Mouse (Mus musculus) stomach, embryonic 16.5 days (tissue): ENCODE data around the gene Ephb2. TPM values are rescaled to one million over a fixed set of nuclear protein-coding genes. Genes with fewer than 3 reads are reported as not detected.

Source experiments
- ATAC-seq: fragments of 200-750 bp; cut with Nextera tagmentation; 2 replicates; pipeline ENCODE4 v1.8.0; 2017; ENCODE audit warnings: moderate number of reproducible peaks, moderate TSS enrichment; ENCODE audit not compliant: insufficient read depth, low FRiP score
- H3K27ac ChIP-seq: fragments of 300-500 bp; sonication (generic); 2 replicates; pipeline ENCODE4 v1.5.1; 2014; ENCODE audit warnings: low read length
- H3K27me3 ChIP-seq: fragments of 300-500 bp; sonication (generic); 2 replicates; pipeline ENCODE4 v1.6.1; 2014; ENCODE audit warnings: low read length, control low read depth, mixed read lengths; ENCODE audit not compliant: control insufficient read depth, insufficient read depth
- H3K36me3 ChIP-seq: fragments of 300-500 bp; sonication (generic); 2 replicates; pipeline ENCODE4 v1.6.1; 2014; ENCODE audit warnings: low read length; ENCODE audit not compliant: control insufficient read depth, insufficient read depth
- H3K4me1 ChIP-seq: fragments of 300-500 bp; sonication (generic); 2 replicates; pipeline ENCODE4 v1.6.1; 2014; ENCODE audit warnings: low read length, control low read depth, mixed read lengths; ENCODE audit not compliant: control insufficient read depth, insufficient read depth
- H3K4me2 ChIP-seq: fragments of 300-500 bp; sonication (generic); 2 replicates; pipeline ENCODE4 v1.6.1; 2014; ENCODE audit warnings: low read depth, low read length, mixed read lengths
- H3K4me3 ChIP-seq: fragments of 300-500 bp; sonication (generic); replicated peaks from 2 replicates; pipeline ENCODE4 v1.5.1; 2014; ENCODE audit warnings: mild to moderate bottlenecking, low read length
- H3K9ac ChIP-seq: fragments of 300-500 bp; sonication (generic); 2 replicates; pipeline ENCODE4 v1.6.1; 2014; ENCODE audit warnings: low read length
- H3K9me3 ChIP-seq: fragments of 300-500 bp; sonication (generic); replicated peaks from 2 replicates; pipeline ENCODE4 v1.6.1; 2016; ENCODE audit warnings: low read length, control low read depth; ENCODE audit not compliant: control insufficient read depth
- WGBS: fragments of 180-500 bp; shearing (Covaris S2); extraction: QIAGEN DNeasy Blood & Tissue Kit; methylation state at CpG from one replicate; pipeline ENCODE4 v1.1.7; 2014; 5-methylcytosine and 5-hydroxymethylcytosine counted together
- polyA plus RNA-seq: library from polyadenylated mRNA; unstranded; fragments of >200 nt; fragmentation: Nextera tagmentation; extraction: Ambion mirVana; gene quantifications from 2 replicates; pipeline ENCODE4 v1.2.1, GENCODE M21; 2015

The Ephb2 gene
- polyA plus RNA-seq, 1 experiment from 2014 or later = 3.8 TPM

DNA sequence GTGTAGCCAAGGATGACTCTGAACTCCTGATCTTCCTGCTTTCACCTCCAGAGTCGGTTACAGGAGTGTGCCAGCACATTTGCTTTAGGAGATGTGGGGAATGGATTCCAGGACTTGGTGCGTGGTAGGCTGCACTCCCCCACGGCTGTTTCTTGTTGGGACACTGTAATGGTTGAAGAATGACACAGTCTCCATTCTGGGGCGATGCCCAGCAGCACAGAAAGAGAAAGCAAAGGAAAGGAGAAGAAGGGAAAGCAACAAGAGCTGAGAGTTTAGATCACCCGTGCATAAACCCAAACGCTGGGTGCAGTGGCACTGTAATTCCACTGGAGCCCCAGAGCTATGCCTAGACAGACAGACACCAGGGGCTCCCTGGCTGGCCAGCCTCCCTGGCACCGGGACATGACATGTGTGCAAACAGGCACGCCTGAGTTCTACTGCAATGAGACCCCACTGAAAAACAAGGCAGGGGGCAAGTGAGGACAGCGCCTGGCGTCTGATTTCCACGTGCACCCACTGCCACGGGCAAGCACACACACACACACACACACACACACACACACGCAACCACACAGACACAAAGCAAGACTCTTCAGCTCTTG is 104.7 kb downstream of the Ephb2 start:
- Histone ChIP-seq H3K9ac (no peak overlapping the region), H3K4me1 (peaks cover 46% of the 10 kb centered on the region)

DNA sequence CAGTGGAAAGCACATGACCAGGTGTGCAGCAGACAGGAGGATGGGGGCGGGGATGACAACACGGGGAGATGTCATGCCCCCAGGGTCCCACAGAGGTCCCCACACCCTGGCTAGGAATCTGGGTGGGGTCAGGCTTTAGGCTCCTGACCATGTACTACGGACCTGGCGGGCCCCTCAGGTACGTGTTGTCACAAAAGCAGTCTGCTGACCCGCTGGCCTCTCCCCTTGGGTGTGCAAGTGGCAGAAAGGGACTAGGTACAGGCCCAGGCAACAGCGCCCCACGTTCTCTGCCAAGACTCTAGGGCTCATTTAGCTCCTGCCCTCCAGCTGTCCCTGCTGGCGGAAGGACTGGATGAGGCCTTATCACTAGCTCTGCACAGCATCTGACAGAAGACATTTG is 105.3 kb downstream of the Ephb2 start:
- no peaks in the 10 kb centered on the region for H3K9me3 ChIP-seq
- H3K9ac ChIP-seq = no peak overlapping the region; the same call in 1 of the 2 replicates
- no peaks in the 10 kb centered on the region for H3K27me3 ChIP-seq
- H3K4me3 ChIP-seq = no peak overlapping the region
- peak overlapping the region; percentile 67; the same call in 1 of the 2 replicates for H3K27ac ChIP-seq
- 64% methylated on average over 9 of the region's 9 CpGs for WGBS
- peak; percentile 51; the same call in 1 of the 2 replicates for ATAC-seq
- no peak overlapping the region for H3K4me2 ChIP-seq
- peaks cover 43% of the 10 kb centered on the region for H3K4me1 ChIP-seq
- H3K36me3 ChIP-seq = no peaks in the 10 kb centered on the region

More for the DNA sequence above, 104.7 kb downstream of the Ephb2 start:
- Histone ChIP-seq H3K4me3 (no peak overlapping the region), H3K9me3 (no peaks in the 10 kb centered on the region), H3K36me3 (no peaks in the 10 kb centered on the region), H3K27ac (peak overlapping the region; percentile 67), H3K27me3 (no peaks in the 10 kb centered on the region), H3K4me2 (no peak overlapping the region)
- WGBS = 59% methylated on average over 13 of the region's 13 CpGs
- ATAC-seq = no peak

DNA sequence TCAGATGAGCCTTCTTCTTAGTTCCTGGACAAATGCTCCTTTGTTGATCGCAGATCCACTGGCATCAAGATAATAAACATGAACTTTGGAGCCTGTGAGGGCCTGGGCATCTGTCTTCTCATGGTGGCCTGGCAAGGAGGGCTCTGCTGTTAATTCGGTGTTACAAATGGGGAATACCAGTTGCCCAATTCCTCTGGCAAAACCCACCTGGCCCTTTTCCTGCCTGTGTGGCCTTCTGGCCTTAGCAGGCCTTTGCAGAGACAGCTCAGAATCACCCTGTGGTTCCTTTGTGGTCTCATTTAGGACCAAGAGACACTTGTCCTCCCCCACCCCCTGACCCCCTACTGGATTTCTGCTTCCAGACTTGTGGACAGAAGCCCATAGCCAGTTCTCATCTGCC is 106.2 kb downstream of the Ephb2 start:
- no peaks in the 10 kb centered on the region for H3K36me3 ChIP-seq
- peaks cover 48% of the 10 kb centered on the region for H3K4me1 ChIP-seq
- no peak overlapping the region for H3K4me3 ChIP-seq
- no peaks in the 10 kb centered on the region for H3K27me3 ChIP-seq
- WGBS = 82% methylated on average over 2 of the region's 2 CpGs
- ATAC-seq = no peak
- H3K4me2 ChIP-seq = no peak overlapping the region
- no peak overlapping the region for H3K9ac ChIP-seq
- no peaks in the 10 kb centered on the region for H3K9me3 ChIP-seq
- no peak overlapping the region for H3K27ac ChIP-seq

DNA sequence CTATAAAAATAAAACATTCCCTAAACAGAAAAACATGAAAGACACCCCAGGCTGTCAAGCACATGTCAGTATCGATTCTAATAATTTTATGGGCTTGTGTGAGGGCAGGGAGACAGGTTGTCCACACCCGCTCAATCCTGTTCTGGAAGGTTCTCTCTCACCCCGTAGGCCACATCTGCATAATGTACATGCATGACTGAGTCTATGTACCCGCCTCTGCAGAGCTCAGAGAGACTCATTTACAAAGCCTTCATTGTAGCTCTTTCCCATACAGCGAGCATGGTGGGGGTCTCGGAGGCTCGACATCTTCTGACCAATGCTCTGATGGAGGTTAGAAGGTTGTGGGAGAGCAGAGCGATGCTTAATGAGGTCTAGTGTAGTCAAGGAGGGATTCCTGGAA is 108.8 kb downstream of the Ephb2 start:
- Histone ChIP-seq H3K9me3 (no peaks in the 10 kb centered on the region), H3K4me1 (peaks cover 24% of the 10 kb centered on the region), H3K9ac (no peak overlapping the region), H3K27me3 (no peaks in the 10 kb centered on the region), H3K27ac (no peak overlapping the region), H3K4me2 (no peak overlapping the region), H3K36me3 (no peaks in the 10 kb centered on the region), H3K4me3 (no peak overlapping the region)
- 84% methylated on average over 8 of the region's 8 CpGs for WGBS
- no peak for ATAC-seq

DNA sequence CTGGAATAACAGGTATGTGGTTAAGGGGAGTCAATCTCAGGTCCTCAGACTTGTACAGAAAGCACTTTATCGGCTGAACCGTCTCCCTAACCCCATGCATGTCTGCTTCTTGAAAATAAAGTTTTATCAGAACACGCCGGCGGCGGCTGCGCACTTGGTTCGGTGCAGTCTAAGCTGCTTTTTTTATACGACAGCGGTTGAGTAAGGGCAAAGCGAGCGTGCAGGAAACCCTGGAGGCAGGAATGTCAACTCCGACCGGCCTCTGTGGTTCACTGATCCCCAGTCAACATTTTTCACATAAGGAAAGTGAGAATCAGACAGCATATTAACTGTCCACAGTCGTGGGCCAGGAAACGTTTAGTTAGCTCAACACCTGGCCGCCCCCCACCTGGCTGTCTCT is 111.1 kb downstream of the Ephb2 start:
- no peak overlapping the region for H3K9ac ChIP-seq
- H3K4me2 ChIP-seq = peak overlapping the region; percentile 27
- peak; percentile 7; the same call in 1 of the 2 replicates for ATAC-seq
- H3K27ac ChIP-seq = no peak overlapping the region
- H3K27me3 ChIP-seq = no peaks in the 10 kb centered on the region
- 39% methylated on average over 17 of the region's 17 CpGs for WGBS
- H3K9me3 ChIP-seq = no peaks in the 10 kb centered on the region
- H3K4me1 ChIP-seq = peaks cover 16% of the 10 kb centered on the region; the same call in 1 of the 2 replicates
- no peak overlapping the region for H3K4me3 ChIP-seq
- no peaks in the 10 kb centered on the region for H3K36me3 ChIP-seq

DNA sequence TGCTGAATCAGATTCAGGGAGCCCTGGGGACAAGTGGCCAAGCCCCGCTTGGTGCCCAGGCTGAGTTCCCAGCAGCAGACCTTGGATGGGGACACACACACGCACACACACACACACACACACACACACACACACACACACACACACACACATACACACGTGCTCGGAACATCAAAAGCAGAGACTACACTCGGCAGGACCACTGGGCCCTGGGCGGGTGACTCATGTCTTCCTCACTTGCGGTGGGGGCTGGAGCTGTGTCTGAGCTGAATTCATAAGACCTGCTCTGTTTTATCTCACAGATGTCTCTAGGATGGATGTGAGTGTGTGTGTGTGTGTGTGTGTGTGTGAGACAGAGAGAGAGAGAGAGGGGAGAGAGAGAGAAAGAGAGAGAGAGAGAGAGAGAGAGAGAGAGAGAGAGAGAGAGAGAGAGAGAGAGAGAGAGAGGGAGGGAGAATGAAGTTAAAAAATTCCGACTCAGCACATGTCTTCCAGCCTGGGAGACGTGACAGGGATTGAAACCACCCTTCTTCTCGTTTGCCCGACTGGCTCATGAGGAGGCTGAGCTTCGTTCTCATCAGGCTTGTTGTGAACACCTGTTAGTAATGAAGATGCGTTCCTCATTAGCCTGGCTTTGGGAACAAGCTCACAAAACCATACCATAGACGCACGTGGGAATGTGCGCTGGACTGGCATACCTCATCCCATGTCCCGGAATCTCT is 113.3 kb downstream of the Ephb2 start:
- no peak for ATAC-seq
- no peaks in the 10 kb centered on the region for H3K27me3 ChIP-seq
- H3K4me1 ChIP-seq = peaks cover 16% of the 10 kb centered on the region; the same call in 1 of the 2 replicates
- 59% methylated on average over 17 of the region's 17 CpGs for WGBS
- no peak overlapping the region for H3K9ac ChIP-seq
- no peak overlapping the region for H3K4me2 ChIP-seq
- H3K4me3 ChIP-seq = no peak overlapping the region
- no peak overlapping the region for H3K27ac ChIP-seq
- no peaks in the 10 kb centered on the region for H3K36me3 ChIP-seq
- H3K9me3 ChIP-seq = no peaks in the 10 kb centered on the region

DNA sequence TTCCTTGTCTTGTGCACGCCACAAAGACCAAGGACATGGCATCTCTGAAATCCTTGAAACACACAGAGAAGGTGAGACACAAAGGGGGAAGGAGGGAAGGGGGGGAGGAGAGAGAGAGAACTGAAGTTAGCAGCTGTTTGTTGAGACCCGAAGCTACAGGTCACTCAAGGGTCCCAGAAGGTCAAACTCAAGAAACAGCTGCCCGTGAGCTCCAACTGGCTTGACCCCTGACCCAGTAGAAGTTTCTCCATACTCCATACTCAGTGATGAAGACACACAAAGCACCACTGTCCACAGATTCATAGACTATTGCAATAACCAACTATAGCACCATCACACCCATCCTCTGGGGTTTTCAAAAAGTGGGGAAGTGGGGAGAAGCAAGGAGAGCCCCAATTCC is 113.9 kb downstream of the Ephb2 start:
- WGBS = 38% methylated on average over 3 of the region's 3 CpGs
- no peak for ATAC-seq
- Histone ChIP-seq H3K27ac (no peak overlapping the region), H3K4me2 (no peak overlapping the region), H3K9me3 (no peaks in the 10 kb centered on the region), H3K4me3 (no peak overlapping the region), H3K4me1 (peaks cover 16% of the 10 kb centered on the region; the same call in 1 of the 2 replicates), H3K36me3 (no peaks in the 10 kb centered on the region), H3K27me3 (no peaks in the 10 kb centered on the region), H3K9ac (no peak overlapping the region)

DNA sequence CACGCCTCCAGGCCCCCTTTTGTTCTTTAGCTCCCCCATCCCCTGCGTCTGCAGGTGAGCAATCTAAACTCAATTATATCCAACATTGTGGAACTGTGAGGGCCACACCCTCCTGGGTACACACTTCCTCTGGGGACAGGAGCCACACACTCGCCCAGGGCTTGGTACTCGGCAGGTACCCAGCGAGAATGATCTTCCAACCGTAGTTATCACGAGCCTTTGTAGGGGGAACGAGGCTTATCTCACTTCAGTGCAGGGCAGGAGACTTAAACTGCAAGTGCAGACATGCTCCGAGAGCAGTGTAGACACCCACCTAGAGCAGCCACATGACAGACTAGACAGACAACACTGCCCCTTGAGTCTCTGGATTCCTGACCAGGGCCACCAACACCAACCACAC is 115.8 kb downstream of the Ephb2 start:
- Histone ChIP-seq H3K4me1 (peaks cover 13% of the 10 kb centered on the region; the same call in 1 of the 2 replicates), H3K9me3 (no peaks in the 10 kb centered on the region), H3K9ac (no peak overlapping the region), H3K27me3 (no peaks in the 10 kb centered on the region), H3K36me3 (no peaks in the 10 kb centered on the region), H3K4me3 (no peak overlapping the region), H3K27ac (peak overlapping the region; percentile 67), H3K4me2 (no peak overlapping the region)
- 63% methylated on average over 9 of the region's 9 CpGs for WGBS
- ATAC-seq = peak; percentile 63

DNA sequence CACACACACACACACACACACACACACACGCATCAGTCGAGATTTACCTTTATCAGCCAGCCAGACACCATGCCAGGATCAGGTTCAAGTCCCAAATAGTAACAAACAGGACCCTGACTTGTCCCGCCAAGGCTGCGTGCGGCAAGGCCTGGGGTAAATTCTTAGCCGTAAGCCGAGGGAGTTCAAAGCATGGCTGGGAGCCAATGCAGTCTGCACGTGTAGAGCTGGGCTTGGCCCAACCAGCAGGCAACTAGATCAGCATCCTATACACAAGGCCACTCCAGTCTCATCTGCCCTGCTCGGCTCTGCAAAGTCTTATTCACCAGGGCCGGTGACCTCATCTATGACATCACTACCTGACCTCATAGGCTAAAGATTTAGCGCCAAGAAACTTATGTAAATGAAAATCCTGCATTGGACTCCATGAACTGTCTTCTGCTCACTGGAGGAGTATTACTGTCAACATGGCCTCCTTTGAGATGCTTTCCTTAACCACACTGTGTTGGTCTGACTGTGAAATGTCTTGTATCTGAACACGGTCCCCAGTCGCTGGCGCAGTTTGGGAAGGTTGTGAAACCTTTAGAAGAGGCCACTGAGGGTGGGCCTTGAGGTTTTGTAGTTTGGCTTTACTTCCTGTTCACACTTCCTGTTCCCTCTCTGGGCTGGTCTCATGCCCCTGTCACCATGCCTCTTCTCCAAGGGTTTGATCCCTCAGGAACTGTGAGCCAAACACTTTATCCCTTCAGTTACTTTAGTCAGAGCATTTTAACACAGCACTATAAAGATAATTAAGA is 117.4 kb downstream of the Ephb2 start:
- WGBS = 83% methylated on average over 14 of the region's 14 CpGs
- ATAC-seq = no peak
- no peaks in the 10 kb centered on the region for H3K27me3 ChIP-seq

More for the DNA sequence above, 117.4 kb downstream of the Ephb2 start:
- Histone ChIP-seq H3K9me3 (no peaks in the 10 kb centered on the region), H3K36me3 (no peaks in the 10 kb centered on the region), H3K27ac (no peak overlapping the region), H3K9ac (no peak overlapping the region), H3K4me3 (no peak overlapping the region), H3K4me2 (no peak overlapping the region), H3K4me1 (peaks cover 19% of the 10 kb centered on the region; the same call in 1 of the 2 replicates)
